Mouse (Mus musculus): ENCODE measurements at regions not wholly inside any gene's neighbourhood (a gene's known extent, or its start where the extent isn't known, plus 50 kb on each side); places are given as distances from the start of the nearest gene placed in this dataset.

GRCm38 (mm10) chr11:19226756-19227155 is 208.0 kb upstream of the Meis1 start:
- no peak for TF ChIP-seq POLR2A (IDR thresholded peaks at IDR 0.05; ENCODE audit: low read depth, low read length)
- TF ChIP-seq CTCF (conservative IDR thresholded peaks at IDR 0.05; ENCODE audit: insufficient read depth, insufficient read length, low read depth, low read length) = no peak

Measured in kidney, adult 2 months (tissue).